Mouse (Mus musculus): Measurements from ENCODE around the gene 2810408A11Rik. TPM values are rescaled to one million over a fixed set of nuclear protein-coding genes. Genes with fewer than 3 reads are reported as not detected.
"Not testable (repeated sequence)": the region's sequence is repeated elsewhere in the genome, so short reads cannot be mapped to it uniquely, and the experiment has no call there.

Gene 2810408A11Rik
- total RNA-seq, 2 experiments from 2014 or later = 2.1 to 2.7 TPM

DNA sequence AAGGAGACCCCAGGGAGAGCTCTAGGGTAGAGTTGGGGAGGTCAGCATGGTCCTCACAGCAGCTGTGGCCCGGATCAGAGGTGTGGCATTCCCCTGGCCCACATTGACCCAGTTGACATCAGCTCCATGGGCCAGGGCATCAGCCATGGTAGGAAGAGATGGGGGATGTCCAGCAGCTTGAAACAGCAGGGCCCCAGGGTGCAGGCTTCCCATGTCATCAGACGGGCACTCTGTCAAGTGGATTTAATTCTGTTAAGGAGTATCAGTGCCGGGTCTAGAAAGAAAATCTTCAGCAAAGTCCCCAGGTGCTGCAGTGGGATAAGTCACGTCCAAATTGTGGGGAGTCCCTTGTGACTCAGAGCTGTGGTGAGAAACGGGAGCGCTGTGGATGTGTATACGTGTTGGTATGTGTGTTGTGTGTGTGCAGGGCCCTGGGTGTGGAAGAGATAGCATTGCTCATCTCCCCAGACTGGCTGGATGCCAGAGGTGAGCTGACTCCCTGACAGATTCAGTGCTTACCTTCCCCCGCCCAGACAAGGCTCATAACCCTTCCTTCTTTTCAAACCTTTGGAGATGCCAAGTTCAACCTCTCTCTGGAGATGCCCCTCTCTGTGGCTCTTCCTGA is 17.1 kb downstream of the 2810408A11Rik start:
- intact Hi-C loops (cut with DNase I) = loop anchor here (2.0 kb wide), 1 partner anchor 17 kb away; the partner anchor contains the start of genes 2810408A11Rik and Neurl4
- DNase-seq = no peak

DNA sequence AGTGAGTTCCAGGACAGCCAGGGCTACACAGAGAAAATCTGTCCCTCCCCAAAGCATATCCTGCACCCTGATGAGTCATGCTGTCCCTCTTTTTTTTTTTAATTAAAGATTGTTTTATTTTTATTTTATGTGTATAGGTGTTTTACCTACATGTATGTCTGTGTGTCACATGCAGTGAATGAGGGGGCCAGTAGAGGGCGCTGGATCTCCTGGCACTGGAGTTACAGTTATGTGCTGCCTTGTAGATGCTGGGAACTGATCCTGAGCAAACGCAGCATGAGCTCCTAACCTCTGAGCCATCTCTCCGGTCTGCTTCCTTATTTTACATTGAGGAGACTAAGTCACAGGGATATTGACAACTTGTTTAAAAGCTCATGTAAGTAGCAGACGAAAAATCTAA is 17.7 kb downstream of the 2810408A11Rik start:
- intact Hi-C loops (cut with DNase I) = no loop called here
- no peak for DNase-seq

DNA sequence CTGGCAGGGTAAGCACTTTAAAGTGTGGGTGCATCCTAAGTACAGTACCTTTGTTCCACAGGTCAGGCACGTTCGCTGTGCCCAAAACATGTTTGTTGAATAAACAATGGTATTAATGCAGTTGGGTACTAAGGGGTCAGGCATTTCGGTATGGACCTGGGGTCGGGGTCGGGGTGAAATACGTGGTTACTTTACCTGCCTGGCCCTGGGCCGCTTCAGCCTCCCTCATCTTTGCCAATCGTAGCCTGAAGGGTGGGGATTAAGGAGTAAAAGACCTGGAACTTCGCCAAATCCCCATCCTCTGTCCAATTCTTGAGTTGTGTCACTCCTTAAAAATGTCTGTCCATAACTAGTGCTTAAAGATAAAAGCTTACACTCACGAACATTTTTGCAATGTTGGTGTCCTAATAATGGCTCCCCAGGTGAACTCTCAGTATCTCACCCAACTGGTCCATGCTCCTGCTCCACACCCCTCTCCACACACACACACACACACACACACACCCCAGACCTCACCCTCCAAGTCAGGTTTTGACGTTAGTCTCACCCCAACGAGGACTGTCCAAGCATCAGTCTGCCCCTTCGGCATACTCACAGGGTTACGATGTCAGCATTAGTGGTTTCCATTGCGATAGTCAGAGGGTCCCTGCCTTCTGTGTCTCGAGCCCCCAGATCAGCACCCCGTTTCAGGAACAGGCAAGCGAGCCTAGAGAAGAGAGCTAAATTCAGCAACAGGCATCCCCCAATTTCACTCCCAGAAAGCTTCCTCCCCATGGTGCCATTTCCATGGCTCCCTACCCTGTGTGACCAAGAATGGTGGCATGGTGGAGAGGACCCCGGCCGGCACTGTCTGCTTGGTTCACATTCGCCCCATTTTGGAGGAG is 18.8 kb downstream of the 2810408A11Rik start:
- intact Hi-C loops (cut with DNase I) = loop anchor here (2.0 kb wide), 1 partner anchor 37 kb away; no protein-coding TSS in a partner anchor
- DNase-seq = no peak

DNA sequence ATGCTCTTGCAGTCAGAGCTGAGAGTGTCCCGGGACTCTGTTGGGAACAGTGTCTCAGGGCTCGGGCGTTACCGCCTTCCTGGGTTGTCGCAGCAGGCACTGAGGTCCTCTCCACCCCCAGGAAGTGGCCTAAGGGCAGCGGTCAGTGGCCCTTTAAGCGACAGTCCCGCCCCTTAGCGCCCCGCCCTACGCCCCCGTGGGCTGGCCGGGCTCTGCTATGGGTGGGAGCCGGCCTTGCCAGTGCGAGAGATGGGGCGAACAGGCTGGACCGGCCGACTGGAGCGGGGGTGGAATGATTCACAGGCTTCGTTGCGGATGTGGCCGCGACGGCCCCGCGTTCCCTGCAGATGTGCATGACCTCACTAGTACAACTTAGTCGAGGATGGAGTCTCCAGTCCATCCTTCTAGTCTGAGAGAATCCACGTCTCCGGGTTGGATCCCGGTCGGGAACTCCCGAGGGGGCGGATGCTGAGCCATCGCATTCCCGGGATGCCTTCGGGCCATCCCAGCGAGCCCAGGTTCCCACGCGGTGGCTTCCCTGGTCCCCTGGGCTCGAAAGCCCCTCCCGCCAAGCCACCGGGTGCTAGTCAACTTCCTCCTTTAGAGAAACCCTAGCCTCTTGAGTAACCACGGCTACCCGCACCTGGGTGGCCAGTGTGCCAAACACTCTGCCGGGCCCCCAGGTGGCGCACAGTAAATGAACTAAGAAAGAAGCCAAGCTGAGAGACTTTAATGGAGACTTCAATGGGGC is 19.8 kb downstream of the 2810408A11Rik start, which contains the start of gene Kctd11:
TSS of gene Kctd11 (minus strand) at position 554 of the 751 bp plus-strand sequence.
- DNase-seq = peak; percentile 92 to 94
- intact Hi-C loops (cut with DNase I) = loop anchor here (1.0 to 2.0 kb wide), 2 partner anchors 38 to 68 kb away; no protein-coding TSS in a partner anchor

DNA sequence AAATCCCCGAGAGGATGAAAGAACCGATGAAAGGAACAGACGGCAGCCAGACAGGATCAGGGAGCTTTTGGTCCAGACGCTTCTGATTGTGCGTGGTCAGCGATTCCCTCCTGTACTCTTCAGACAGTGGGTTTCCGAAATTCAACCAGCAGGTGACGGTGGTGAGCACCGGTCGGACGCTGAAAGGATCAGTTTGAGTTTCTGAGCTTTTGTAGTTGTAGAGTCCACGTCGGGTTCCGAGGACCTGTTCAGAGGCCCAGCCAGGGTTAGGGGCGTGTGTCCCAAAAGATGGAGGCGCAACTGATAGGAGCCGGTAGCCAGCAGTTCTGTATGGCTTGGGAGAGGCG is 20.3 kb downstream of the 2810408A11Rik start:
- peak; percentile 83 to 86 for DNase-seq
- intact Hi-C loops (cut with DNase I) = loop anchor here (1.0 to 2.0 kb wide), 2 partner anchors 38 to 69 kb away; no protein-coding TSS in a partner anchor

DNA sequence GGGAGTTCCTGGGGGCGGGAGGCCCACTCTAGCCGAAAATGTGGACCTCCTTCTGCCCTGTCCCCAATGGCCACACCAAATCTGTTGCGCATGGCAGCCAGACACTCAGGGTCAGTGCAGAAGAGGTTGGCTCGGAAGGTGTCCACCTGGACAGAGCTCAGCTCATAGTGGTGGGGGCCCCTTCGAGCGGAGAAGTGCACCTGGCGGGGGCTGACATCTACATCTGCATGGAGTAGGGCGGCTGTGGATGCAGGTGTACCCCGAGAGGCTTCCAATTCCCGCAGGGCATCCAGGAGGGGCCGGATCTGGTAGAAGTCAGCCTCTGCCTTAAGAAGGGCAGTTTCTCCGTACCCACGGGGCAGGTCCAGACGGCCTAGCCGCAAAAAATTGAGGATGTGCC is 21.1 kb downstream of the 2810408A11Rik start:
- intact Hi-C loops (cut with DNase I) = loop anchor here (1.0 to 5.0 kb wide), 3 partner anchors 39 to 152 kb away; no protein-coding TSS in a partner anchor
- no peak for DNase-seq

DNA sequence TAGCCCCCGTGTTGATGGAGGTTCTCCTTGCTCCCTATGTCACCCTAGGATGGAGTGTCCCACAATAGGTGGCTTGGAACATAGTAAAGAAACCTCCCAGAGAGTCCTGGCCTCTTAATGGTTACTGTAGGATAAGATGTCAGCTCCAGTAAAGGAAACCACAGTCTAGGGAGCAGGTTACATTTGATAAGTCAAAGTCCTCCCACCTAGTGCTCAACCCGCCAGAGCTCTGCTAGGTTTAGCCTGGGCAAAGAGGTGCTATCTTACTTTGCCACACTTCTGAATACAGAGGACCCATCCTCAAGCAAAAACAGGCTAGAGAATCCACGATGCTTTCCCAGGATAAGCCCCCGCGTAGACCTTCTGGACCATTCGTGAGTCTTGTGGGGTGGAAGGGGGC is 21.8 kb downstream of the 2810408A11Rik start:
- intact Hi-C loops (cut with DNase I) = loop anchor here (5.0 kb wide), 1 partner anchor 152 kb away; no protein-coding TSS in a partner anchor
- no peak for DNase-seq

DNA sequence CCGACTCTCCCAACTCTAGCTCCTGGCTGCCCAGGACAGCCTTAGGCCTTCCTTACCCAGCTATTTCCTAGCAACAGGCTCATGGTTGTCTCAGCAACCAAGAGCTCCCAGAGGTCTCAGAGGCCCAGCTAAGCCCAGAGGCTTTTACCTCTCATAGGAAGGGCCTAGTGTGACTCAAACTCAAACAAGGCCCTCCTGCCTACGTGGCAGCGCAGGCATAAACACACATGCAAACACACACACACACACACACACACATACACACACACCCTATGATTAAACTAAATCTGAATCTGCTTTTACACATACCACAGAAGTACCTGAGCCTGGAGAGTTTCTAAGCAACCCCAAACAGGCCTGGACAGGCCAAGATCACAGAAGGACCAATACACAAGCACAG is 22.4 kb downstream of the 2810408A11Rik start:
- DNase-seq = no peak
- intact Hi-C loops (cut with DNase I) = loop anchor here (5.0 kb wide), 1 partner anchor 151 kb away; no protein-coding TSS in a partner anchor

DNA sequence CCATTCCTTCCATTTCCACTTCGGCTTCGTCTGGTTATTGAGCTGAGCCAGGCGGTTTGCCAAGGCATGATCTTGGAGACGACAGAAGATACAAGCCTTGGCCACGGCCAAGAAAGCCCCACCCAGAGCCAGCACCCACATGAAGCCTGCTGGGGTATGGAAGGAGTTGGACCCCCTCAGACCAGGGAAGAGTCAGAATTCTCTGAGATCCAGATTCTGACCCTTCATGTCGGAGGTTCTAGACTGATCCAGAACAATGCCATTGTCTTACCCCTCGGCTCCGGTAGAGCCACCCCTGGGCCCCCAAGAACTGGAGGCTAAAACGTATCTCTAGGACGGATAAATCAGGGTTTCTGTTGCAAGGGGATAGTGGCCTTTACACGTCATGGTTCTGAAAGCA is 22.9 kb downstream of the 2810408A11Rik start, which contains the start of gene Tmem95:
TSS of gene Tmem95 (minus strand) at position 141 of the 400 bp plus-strand sequence.
- no peak for DNase-seq
- intact Hi-C loops (cut with DNase I) = loop anchor here (1.0 to 5.0 kb wide), 4 partner anchors 73 to 196 kb away; partner anchors contain the start of genes Polr2a, Senp3 and Tmem102

DNA sequence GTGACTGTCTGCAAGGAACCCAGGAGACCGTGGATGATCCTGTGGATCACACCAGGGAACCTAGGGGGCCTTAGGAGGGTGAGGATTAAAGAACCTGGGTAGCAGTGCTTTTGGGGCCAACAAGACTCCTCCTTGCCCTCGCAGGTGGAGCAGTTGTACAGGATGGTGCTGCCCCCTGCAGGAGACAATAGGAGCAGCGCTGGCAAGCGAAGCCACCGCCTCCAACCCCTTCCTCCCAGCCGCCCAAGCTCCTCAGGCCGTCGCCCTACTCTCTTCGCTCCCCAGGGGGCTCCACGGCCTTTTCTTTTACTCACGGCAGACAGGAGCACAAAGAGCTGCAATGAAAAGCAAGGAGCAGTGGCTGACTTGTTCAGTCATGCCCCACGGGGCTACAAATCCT is 23.9 kb downstream of the 2810408A11Rik start:
- intact Hi-C loops (cut with DNase I) = loop anchor here (1.0 to 5.0 kb wide), 4 partner anchors 72 to 195 kb away; partner anchors contain the start of genes Polr2a, Senp3 and Tmem102
- DNase-seq = peak; percentile 92 to 95

DNA sequence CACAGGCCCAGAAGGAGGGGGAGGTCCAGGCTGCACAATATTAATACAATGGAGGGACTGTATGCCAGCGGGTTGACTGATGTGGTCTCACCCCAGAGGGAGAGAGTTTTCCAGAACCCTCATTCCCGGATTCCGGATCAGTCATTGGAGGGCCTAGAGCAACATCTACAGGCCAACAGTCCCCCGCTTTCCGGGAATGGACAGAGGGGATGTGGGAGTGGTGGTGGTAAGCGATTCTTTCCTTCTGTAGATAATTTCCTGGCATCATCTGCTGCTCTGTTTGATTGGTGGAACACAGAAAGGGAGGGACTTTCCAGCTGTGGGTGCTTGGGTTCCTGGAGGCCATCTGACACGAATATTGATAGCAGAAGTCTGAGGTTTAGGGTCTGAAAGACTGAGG is 24.6 kb downstream of the 2810408A11Rik start:
- peak; percentile 78 to 81 for DNase-seq

DNA sequence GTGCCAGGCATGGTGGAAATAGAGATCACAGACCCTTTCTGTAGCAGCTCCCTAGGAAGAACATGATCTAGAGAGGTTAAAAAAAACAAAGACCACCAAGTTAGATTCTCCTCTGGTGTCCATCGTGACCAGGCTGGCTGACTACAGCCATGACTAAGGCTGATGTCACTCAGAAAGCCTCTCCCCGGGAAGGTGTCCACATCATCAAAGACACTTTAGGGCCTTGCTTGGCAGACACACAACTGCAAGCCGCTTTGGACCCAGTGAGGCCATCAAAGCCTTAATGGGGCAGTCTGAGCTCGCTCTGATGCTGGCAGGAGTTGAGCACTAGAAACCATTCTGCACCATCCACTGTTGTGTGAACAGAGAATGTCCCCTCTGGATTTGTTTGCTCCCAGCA is 28.3 kb downstream of the 2810408A11Rik start:
- intact Hi-C loops (cut with DNase I) = no loop called here
- DNase-seq = no peak

More for the DNA sequence above, 24.6 kb downstream of the 2810408A11Rik start:
- intact Hi-C loops (cut with DNase I) = loop anchor here (2.0 to 5.0 kb wide), 3 partner anchors 71 to 149 kb away; partner anchors contain the start of genes Polr2a and Tmem102

DNA sequence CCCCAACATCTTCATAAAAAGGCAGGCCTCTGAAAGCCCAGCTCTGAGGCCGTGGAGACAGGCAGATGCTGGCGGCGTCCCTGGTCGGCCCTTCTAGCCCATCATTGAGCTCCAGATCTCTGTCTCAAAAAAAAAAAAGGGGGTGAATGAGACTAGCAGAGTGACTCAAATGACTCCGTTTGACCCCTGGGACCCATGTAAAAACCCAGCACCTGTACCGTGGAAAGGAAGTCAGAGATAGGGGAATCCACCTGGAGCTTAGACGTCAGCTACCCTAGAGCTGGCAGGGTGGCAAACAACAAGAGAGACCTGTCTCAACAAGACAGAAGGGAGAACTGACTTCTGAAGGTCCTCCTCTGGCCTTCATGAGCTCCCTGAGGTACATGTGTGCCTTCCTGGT is 29.0 kb downstream of the 2810408A11Rik start:
- intact Hi-C loops (cut with DNase I) = no loop called here
- no peak for DNase-seq

DNA sequence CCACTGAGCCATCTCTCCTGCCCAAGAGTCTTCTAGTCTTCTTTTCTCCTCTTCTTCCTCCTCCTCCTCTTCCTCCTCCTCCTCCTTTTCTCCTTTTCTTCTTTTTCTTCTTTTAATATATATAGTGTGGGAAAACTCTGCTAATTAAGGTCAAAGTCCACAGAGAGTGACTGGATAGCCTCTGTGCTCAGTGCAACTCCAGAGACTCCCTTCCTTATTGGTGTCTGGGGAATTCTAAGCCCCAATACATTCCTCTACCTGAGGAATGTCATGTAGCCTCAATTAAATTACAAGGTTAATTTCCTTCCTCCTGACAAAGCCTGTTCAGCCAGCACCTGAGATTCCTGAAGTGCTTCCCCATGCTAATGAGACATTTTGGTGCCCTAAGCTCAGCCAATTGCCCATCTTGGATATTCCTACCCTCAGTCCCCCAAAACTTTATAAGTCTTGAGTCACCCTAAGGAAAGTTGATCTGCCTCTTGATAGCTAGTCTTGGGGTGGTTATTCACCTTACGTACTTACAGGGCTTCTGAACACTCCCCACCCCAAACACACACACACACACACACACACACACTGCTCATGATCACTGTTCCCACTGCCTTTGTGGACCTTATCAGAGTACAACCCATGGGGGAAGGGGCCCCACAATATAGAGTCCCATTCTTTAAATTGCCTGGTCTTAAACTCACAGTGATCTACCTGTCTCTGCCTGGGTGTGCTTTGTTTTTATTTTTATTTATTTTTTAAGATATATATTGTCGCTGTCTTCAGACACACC is 30.3 kb downstream of the 2810408A11Rik start:
- intact Hi-C loops (cut with DNase I) = no loop called here

DNA sequence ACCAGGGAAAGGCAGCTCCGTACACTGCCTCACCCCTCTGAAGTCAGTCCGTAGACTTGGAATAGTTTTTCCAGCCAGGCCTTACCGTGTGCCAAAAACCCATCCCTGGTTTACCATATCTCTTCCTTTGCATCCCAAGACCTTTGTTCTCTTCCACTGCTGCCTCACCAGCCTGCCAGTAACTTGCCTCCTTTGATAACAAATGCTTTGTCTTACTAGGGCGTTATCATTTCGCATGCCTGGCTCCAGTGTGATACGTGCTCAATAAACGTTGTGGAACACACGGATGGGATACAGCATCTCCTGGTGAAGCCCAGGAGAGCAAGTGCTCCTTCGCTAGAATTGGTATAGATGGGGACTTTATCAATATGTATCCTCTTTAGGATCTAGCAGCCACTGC is 33.5 kb downstream of the 2810408A11Rik start:
- DNase-seq = no peak

More for the DNA sequence above, 30.3 kb downstream of the 2810408A11Rik start:
- no peak for DNase-seq

DNA sequence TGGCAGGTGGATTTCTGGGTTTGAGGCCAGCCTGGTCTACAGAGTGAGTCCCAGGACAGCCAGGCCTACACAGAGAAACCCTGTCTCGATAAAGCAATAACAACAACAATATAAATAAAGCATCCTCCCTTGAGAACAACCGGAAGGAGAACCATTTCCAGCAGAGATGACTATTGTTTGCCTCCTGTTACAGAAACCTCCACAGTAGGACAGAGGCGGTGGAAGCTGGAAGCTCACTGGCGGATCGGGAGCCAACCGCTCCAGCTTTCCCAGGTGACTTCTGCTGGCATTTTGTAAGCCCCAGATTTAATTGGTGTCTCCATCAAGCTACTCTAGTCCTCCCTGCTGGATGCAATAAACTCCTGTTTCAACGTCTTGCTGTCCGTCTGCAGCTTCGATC is 35.2 kb downstream of the 2810408A11Rik start:
- intact Hi-C loops (cut with DNase I) = no loop called here
- no peak for DNase-seq

More for the DNA sequence above, 33.5 kb downstream of the 2810408A11Rik start:
- intact Hi-C loops (cut with DNase I) = no loop called here

DNA sequence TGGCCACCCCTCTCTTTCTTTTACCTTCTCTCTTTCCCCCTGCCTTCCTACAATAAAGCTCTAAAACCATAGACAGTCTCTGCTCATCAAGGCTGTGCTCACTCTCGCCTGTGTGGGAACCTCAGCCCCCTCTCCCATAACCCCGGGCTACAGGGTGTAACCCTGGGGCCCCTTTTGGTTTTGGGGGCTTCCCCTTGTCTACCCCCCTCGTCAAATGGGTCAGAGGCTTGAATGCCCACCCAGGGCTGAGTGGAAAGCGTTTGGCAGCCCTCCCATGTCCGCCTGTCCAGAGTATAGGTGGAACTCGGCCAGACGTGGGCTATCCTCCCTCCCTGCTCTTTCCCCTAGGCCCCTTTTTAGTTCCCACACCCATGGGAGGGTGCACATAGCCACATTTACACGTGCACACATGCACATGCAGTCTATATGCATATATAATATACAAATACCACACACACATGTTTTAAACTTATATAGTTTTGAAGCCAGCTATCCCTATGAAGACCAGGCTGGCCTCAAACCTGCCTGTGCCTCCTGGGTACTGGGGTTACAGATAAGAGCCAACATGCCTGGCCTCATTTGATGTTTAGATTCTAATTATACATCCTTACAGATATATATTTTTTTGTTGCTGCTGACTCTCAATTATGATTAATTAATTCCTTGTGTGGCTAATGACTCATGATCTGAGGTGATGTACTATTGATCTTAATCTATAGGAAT is 36.5 kb downstream of the 2810408A11Rik start:
- intact Hi-C loops (cut with DNase I) = no loop called here
- DNase-seq = no peak

DNA sequence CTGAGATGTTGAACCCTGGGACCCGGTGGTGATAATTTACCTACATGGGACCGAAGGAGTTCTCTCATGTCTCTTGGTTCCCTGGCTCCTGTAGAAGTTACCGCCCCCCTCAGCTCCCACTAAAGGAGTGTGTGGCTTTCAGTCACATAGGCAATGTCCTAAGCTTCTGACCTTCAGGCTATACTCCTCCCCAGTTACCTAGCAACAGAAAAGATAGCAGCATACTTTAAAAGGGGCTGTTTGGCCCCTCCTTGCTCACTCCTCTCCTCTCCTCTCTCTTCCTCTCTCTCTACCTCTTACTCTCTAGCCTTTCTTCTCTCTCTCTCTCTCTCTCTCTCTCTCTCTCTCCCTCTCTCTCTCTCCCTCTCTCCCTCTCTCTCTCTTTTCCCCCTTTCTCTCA is 37.1 kb downstream of the 2810408A11Rik start:
- intact Hi-C loops (cut with DNase I); DNase-seq: not testable (repeated sequence)
